Mouse (Mus musculus): ENCODE data around the gene Bmp7.

Gene Bmp7

GRCm38 (mm10) chr2:172940003-172940798 lies at the start of gene Bmp7:
TSS of gene Bmp7 (minus strand) at chr2:172940321.
- no peak for DNase-seq (ENCODE audit: low spot score)

DNA sequence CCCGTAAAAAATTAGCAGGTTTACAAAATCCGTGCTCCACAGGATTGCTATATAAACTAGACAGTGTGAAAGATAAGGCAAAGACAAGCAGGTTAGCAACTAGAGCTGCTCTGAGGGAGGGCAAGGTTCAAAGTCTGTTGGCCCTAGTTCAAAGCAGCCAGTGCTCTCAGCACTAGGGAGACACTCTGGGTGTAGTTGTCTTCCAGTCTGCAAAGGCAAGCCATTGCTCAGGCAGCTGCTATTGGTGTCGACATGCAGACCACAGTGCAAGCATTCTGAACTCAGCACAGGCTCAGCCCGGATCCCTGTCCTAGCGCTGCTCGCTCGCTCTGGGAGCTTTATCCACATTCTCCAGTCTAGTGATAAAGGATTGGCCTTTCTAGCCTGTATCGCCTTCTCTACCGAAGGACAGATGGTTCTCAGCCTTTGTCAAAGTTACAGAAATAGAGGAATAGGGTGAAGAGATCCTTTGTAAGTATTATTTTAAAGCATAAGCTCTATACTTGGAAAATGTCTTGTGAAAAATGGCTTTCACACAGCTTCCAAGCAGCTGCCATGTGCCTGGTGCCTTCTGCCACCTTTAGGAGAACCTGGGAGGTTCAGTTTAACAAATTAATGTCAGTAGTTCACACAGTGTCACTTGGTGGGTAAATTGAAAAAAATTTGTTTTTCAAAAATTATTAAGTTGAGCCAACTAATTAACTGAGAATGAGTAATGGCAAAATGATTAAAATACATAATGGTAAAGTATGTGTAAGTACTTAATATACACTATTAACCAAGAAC lies 42.8 kb upstream of the Bmp7 start:
- no peak for DNase-seq (ENCODE audit: low spot score)

DNA sequence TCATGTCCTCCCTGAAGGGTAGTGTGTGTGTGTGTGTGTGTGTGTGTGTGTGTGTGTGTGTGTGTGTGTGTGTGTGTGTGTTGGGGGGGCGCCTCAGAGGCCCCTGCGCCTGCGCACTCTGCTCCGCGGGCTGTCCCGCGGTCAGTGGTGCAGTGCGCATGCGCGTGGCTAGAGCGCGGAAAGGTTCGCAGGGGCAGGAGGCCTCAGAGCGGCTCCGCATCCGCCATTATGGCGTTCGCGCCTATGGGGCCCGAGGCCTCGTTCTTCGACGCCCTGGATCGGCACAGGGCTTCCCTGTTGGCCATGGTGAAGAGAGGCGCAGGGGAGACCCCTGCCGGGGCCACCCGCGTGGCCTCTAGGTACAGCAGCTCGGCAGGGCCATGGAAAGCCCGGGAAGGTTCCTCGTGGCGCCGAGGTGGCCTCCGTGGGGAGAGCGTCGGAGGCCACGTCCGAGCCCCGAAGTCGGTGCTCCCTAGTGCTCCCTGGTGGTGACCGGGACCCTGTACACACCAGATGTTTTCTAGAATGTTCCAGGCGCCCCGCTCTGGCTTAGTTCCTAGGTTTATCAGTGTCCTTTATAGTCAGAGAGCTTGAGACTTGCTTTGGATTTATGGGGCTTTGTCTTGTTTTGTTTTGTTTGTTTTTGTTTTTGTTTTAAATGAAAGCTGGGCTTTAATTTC lies 39.7 kb upstream of the Bmp7 start:
- no peak for DNase-seq (ENCODE audit: low spot score)

GRCm38 (mm10) chr2:172978131-172978633 lies 38.1 kb upstream of the Bmp7 start:
- no peak for DNase-seq (ENCODE audit: low spot score)

DNA sequence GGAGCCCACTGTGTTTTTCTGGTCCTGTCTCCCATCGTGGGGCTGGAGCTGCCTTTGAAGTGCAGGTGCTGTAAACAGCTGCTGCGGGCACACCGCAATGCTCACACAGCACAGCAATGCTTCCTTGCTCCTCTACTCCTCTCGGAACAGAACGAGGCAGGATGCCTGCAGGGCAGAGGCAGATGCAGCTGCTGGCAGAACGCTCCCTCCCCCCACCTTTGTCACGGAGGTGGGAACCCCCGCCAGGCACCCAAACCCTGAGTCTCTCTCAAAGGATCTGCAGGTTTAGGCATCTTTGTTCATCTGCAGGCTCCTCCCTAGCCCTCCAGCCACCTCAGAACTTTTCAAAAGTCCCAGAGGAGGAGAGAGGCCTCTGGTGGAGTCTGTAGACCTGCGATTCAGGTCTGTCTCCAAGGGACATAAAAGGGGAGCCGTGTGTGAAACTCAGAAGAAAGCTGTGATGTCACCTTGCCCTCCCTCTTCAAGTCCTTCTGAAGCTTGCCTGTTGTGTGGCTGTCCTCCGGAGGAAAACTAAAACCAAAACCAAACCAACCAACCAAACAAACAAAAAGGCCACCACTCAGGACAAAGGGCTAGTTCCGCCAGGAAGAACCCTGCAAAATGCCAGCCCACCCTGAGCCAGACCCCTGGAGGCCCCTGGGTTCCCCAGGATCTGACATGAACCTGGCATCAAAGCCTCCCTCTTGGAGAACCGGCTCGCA lies 37.4 kb upstream of the Bmp7 start, which contains the start of gene Spo11:
TSS of gene Spo11 (plus strand) at position 292 of the 722 bp plus-strand sequence.
- DNase-seq (ENCODE audit: low spot score), result peak; percentile 15

- DNase-seq (ENCODE audit: low spot score), result no peak
Observed at GRCm38 (mm10) chr2:172976661-172977238, 36.6 kb upstream of the Bmp7 start.

GRCm38 (mm10) chr2:172975159-172975558 lies 35.0 kb upstream of the Bmp7 start:
- no peak for DNase-seq (ENCODE audit: low spot score)

DNA sequence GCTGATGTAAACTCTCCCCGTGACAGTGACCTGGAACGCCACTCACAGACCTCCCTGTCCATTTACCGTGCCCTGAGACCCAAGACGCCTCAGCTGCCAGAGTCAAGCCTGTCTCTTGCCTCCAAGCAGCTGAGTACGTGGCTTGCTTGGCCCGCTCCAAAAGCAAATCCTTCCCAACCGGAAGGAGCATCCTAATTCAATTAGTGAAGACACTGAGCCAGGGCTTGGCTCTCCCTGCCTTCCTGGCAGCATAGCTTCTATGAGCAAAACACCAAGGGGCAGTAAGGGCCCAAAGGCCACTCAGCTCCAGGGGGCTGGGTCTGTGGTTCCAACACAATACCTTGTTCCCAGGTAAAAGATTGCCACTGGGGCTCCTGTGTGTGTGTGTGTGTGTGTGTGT lies 34.6 kb upstream of the Bmp7 start:
- DNase-seq (ENCODE audit: low spot score), result no peak

GRCm38 (mm10) chr2:172973806-172974565 lies 33.9 kb upstream of the Bmp7 start:
- DNase-seq (ENCODE audit: low spot score), result no peak

DNA sequence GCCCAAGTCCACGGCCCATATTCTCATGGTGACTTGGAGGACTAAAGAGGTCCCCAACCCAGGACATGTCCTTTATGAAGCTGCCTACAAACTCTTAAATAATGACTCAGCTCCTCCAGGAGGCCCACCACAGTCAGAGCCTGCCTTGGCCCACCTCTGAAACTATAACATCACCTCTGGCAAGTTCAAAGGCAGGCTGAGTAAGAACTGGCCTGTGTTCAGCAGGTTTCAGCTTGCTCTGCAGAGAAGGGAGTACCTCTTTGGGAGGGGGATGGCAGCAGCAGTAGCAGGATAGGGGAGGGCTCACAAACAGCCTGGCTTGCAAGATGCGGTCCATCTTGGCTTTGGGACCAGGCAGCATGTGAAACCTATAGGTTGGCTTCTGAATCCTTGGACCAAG lies 31.7 kb upstream of the Bmp7 start:
- no peak for DNase-seq (ENCODE audit: low spot score)

- no peak for DNase-seq (ENCODE audit: low spot score)
Observed at GRCm38 (mm10) chr2:172966480-172966879, 26.4 kb upstream of the Bmp7 start.

DNA sequence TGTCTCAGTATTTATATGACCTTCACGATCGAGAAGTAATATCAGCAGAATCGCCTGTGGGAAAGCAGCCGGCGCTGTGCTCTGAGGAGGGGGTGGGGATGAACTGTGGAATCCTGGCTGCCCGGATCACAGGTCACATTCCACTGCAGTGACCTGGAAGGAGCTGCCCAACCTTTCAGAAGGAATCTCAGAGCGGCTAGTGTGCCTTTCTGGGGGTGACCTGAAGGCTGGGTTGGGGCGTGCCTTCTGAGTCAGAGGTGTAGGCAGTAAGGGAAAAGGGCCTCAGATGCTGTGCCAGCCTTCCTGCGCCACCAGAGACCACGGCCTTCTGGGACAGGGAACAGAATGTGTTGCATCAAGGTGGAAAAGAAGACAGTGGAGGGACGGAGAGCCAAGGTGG lies 25.1 kb upstream of the Bmp7 start:
- no peak for DNase-seq (ENCODE audit: low spot score)

- no peak for DNase-seq (ENCODE audit: low spot score)
Observed at GRCm38 (mm10) chr2:172961211-172961610, 21.1 kb upstream of the Bmp7 start.

DNA sequence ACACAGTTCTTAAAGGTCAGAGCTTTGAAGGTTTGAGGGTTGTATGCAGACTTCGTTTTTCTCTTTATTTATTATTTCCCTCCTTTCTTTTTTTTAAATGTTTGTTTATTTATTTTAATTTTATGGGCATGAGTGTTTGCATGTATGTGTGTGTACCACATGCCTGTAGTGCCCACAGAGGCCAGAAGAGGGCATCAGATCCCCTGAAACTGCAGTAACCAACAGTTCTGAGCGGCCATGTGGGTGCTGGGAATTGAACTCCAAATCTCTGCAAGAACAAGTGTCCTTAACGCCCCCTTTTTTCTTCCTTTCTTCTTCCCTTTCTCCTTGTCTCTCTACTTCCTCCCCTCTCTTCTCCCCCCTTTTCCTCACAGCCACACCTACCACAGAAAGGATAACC lies 20.2 kb upstream of the Bmp7 start:
- no peak for DNase-seq (ENCODE audit: low spot score)

- DNase-seq (ENCODE audit: low spot score), result no peak
Observed at GRCm38 (mm10) chr2:172959006-172959768, 19.1 kb upstream of the Bmp7 start.

DNA sequence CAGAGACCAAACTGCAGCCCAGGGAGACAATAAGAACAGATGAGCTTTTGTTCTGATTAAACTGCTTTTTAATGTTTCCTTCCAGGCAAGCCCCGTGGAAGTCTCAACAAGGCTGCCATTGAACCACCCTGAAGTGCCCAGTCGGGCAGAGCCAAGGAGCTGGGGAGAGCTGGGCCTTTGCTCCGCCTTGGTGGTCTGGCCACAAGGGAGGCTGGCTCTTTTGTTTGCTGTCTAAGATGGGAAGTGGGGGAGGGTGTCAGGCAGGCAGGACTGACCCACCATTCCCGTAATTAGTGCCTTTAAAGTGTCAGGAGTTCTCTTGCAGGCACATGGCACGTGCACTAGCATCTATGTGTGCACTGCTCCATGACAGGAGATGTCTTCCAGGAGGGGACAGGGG lies 18.5 kb upstream of the Bmp7 start:
- DNase-seq (ENCODE audit: low spot score), result no peak

DNA sequence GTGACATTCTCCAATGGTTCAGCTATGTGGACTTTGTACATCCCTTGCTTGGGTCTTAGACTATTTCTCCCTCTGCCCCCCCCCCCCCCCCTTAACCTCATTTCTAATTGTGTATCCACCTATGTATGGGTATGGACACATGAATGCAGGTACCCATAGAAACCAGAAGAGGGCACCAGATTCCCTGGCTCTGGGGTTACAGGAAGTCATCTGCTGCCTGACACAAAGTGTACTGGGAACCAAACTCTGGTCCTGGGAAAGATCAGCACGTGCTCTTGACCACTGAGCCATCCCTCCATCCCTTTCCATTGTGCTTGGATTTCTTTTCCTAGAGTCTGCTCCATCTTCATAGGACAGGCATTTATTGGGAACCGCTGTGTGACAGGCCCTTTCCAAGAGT lies 11.9 kb upstream of the Bmp7 start:
- no peak for DNase-seq (ENCODE audit: low spot score)

- DNase-seq (ENCODE audit: low spot score), result no peak
Observed at GRCm38 (mm10) chr2:172950722-172951121, 10.6 kb upstream of the Bmp7 start.

DNA sequence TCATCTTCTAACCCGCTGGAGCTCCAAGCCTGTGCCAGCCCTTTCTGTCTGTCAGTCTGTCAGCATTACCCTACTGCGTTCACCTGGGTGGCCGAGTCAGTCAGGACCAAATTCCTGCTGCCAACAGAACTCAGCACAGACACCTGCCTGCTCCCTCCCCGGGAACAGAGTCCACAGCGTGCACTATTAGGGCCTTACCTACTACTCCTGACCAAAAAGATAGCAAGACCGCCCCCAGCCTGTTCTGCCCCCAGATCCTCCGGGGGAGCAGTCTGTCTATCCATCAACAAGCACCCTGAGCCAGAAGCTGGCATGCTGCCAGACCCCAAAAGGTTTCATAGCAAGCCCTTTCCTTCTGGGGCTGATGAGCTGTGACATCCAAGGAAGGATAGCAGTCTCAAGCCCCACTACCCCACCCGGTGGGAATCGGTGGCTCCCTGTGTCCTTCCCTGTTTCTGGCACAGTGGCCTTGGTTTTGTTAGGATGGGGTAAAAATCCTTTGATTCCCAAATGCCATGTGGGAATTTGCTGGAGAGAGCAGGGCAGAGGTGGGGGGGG lies 10.1 kb upstream of the Bmp7 start:
- DNase-seq (ENCODE audit: low spot score), result no peak

DNA sequence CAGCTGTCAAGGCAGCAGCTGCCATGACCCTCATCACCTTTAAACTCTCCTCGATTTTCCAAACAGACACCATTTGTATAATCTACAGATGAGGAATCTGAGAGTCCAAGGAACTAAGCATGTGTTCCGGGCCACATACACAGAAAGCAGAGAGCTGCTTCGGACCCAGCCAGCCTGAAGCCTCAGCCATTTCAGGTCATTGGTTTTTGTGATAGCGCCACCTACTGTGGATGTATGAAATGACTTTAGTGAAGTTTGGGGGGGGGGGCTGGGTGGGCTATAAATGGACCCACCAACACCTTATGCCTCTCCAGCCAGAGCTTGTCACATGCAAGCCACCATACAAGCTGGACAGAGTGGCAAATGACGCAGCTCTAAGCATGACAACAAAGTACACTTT lies 8.9 kb upstream of the Bmp7 start:
- DNase-seq (ENCODE audit: low spot score), result no peak

All from spleen, adult 12 weeks (tissue).